Mouse (Mus musculus) liver, adult 10 weeks (tissue): ENCODE measurements around the gene Otol1. TPM values are rescaled to one million over a fixed set of nuclear protein-coding genes. Genes with fewer than 3 reads are reported as not detected.

Source experiments
- polyA plus RNA-seq: library from polyadenylated mRNA; stranded (reverse); fragments of 350-450 nt; fragmentation: Illumina TruSeq; extraction: RNeasy Lipid Tissue Mini Kit (QIAGEN cat#74804); gene quantifications from one replicate; pipeline ENCODE4 v1.2.3, GENCODE M21; 2014; ENCODE audit warnings: low read depth, low replicate concordance

Gene Otol1
- not detected for polyA plus RNA-seq

DNA sequence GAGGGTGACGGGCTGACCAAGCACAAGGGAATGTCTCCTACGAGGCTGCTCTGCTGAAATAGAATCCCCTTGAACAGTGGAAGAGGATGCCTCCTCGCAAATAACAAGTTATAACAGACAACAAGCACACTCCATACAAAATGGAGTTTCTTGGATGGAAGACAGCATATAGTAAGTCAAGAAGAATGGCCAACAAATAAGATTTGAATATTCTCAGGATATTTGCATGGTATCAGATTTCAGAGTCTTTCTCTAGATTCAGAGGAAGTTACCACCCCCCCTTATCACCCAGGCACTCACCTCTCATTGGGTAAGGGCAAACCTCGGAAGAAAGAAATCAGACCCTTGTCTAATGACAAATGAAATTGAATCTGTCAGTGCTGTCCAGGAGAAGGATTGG lies at the start of gene Otol1:
Otol1 (plus strand) TSS at position 301 of the 400 bp plus-strand sequence.

Other genes starting within 250 kb of the Otol1 start
- gene Sptssb, start 147.7 kb upstream of the Otol1 start, polyA plus RNA-seq: 0.66 TPM